Mouse (Mus musculus): ENCODE measurements at regions not wholly inside any gene's neighbourhood (a gene's known extent, or its start where the extent isn't known, plus 50 kb on each side); places are given as distances from the start of the nearest gene placed in this dataset.

DNA sequence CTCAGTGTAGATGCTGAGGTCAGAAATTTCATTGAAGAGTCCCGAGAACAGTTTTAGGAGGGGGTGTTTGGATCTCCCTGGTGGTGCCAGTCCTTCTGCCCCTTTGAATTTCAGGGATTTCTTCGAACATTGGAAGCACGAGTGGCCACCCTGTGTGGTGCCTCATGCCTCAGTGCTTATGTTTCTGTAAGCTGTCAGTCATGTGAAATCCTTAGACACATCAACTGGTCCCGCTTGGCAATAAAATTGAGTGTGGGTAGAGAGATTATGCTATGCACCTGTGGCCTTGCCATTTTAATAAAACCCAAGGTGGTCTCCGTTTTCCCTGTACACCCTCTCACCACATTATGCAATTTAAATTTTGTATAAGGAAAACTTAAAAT lies 136.1 kb upstream of the Zfand5 start:
- TF ChIP-seq POLR2A (IDR thresholded peaks at IDR 0.05; ENCODE audit: borderline replicate concordance, extremely low read depth, low read depth, low read length): no peak
- TF ChIP-seq CTCF (IDR thresholded peaks at IDR 0.05; ENCODE audit: insufficient read depth, low read length): no peak

Data from lung, adult 2 months (tissue).